Mouse (Mus musculus): Measurements from ENCODE around the gene Gucy2c. TPM values are rescaled to one million over a fixed set of nuclear protein-coding genes. Genes with fewer than 3 reads are reported as not detected.
A peak's percentile ranks its signal among the peaks of the same experiment; 100 is the strongest.
"Not testable (repeated sequence)": the region's sequence is repeated elsewhere in the genome, so short reads cannot be mapped to it uniquely, and the experiment has no call there.

Gucy2c gene
- total RNA-seq, 2 experiments from 2014 or later, result 0.32 to 0.39 TPM

DNA sequence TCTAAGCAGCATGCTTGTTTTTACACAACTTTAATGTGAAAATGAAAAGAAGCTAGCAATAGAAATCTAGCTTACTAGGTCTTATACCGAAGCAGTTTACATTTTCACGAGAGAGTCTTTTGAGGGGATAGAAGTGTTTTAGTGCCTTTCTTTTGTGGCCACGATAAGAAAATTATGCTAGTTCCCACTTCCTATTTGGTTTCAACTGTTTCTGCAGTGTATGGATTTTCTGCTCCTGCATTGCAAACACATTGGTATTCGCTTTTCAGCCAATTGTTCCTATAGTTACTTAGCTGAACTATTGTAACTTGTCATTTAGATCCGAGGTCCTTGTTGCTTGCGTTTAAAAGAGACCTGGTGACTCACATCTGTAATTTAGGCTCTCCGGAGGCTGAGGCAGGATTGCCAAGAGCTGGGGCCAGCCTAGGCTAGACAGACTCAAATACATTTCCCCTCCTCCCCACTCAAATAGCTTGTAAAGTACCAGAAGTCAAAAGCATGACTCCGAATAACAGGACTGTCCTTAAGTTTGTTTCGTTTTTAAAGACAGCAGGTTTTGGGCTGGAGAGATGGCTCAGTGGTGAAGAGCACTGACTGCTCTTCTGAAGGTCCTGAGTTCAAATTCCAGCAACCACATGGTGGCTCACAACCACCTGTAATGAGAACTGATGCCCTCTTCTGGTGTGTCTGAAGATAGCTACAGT lies 23.3 kb upstream of the Gucy2c start:
- intact Hi-C loops (cut with DNase I), result no loop called here
- DNase-seq (ENCODE audit: low spot score in 2 of 2), result no peak

GRCm38 (mm10) chr6:136803739-136804633 lies 22.4 kb upstream of the Gucy2c start, which contains the start of gene Hist4h4:
Hist4h4 (minus strand) TSS chr6:136804415.
- intact Hi-C loops (cut with DNase I), result no loop called here
- peak; percentile 94 to 97 for DNase-seq (ENCODE audit: low spot score in 2 of 2)

GRCm38 (mm10) chr6:136803093-136803738 lies 21.7 kb upstream of the Gucy2c start:
- DNase-seq (ENCODE audit: low spot score in 2 of 2), result no peak
- intact Hi-C loops (cut with DNase I), result no loop called here

DNA sequence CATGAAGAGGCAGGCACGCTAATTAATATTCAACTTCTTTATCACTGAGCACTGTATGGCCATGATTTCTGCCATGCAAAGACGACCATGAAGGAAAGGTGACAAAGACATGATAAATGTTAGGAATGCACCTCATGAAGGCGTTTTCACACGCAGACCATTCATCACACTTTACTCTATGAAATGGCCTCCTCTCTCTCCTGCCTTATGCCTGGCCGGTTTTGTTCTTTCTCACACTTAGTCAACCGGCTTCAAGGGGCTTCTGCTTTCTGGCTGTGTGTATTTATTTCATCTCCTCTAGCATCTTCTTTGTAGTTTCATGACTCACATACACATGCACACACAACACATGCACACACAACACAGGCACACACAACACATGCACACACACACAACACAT lies 19.7 kb upstream of the Gucy2c start:
- intact Hi-C loops (cut with DNase I), result no loop called here
- no peak for DNase-seq (ENCODE audit: low spot score in 2 of 2)

GRCm38 (mm10) chr6:136800710-136801109 lies 19.1 kb upstream of the Gucy2c start:
- DNase-seq (ENCODE audit: low spot score in 2 of 2), result no peak
- intact Hi-C loops (cut with DNase I), result no loop called here

- intact Hi-C loops (cut with DNase I); DNase-seq (ENCODE audit: low spot score in 2 of 2): not testable (repeated sequence)
Measured at GRCm38 (mm10) chr6:136797874-136798693, 16.5 kb upstream of the Gucy2c start.

- intact Hi-C loops (cut with DNase I), result no loop called here
- no peak for DNase-seq (ENCODE audit: low spot score in 2 of 2)
Measured at GRCm38 (mm10) chr6:136795850-136796249, 14.3 kb upstream of the Gucy2c start.

GRCm38 (mm10) chr6:136795110-136795509 lies 13.5 kb upstream of the Gucy2c start:
- DNase-seq (ENCODE audit: low spot score in 2 of 2), result no peak
- intact Hi-C loops (cut with DNase I), result no loop called here

GRCm38 (mm10) chr6:136793831-136794525 lies 12.4 kb upstream of the Gucy2c start:
- intact Hi-C loops (cut with DNase I), result no loop called here
- DNase-seq (ENCODE audit: low spot score in 2 of 2), result no peak

DNA sequence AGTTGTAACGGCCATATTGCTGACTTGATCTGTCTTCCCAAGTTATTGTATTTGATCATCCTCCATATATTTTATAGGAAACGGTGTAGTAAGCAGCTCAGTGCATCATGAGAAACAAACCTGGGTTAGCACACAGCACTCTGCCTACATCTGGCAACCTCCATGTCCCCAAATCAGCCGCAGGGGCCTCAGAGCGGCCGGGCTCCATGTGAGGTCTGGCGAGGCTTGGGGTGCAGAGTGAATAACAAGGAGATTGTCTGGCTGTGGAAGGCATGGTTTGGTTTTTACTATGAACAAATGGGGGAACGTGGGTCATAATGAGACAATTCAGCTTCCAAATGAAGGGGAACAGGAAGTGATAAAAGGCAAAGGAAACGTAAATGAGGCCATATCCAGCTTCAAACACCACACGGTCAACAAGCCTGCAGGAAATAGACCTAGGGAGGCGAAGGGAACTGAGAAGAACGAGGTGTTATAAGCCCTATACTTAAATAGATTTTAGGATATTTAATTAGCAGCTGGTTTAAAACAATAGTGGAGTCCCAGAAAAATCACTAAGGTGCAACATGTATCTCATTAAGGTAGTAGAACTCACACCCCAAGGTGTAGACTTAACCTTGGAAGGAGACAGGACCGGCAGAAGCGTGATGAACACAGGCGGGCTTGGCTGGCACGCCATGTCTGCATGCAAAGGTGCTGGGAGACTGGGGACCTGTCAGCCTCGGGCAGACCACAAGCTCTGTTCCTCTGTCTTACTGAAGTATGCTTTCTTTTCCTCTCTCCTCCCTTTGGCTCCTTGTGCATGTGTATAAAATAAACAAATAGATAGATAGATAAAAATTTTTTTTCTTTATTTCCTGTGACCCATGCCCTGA lies 11.6 kb upstream of the Gucy2c start:
- DNase-seq (ENCODE audit: low spot score in 2 of 2), result no peak
- intact Hi-C loops (cut with DNase I), result no loop called here

- intact Hi-C loops (cut with DNase I), result no loop called here
Measured at GRCm38 (mm10) chr6:136789391-136789971, 7.9 kb upstream of the Gucy2c start.

DNA sequence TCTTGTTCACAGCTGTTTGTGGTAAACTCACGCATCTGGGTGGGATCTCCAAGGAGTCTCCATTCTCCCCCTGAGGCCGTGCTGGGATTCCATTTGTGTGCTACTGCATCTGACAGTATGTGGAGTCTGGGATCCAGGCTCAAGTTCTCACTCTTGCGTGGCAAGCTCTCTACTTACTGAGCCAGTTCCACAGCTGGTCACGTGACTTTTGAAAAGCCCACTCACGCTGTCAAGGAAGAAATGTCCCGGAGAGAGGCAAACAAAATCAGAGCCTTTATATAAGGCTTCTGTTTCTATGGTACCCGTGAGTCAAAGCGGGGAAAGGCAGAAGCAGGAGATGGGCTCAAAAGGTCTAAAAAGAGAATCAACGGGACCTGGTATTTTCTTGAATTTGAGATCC lies 1.2 kb upstream of the Gucy2c start:
- peak; percentile 7 to 11 for DNase-seq (ENCODE audit: low spot score in 2 of 2)
- intact Hi-C loops (cut with DNase I), result no loop called here

More at GRCm38 (mm10) chr6:136789391-136789971, 7.9 kb upstream of the Gucy2c start:
- DNase-seq (ENCODE audit: low spot score in 2 of 2), result no peak

DNA sequence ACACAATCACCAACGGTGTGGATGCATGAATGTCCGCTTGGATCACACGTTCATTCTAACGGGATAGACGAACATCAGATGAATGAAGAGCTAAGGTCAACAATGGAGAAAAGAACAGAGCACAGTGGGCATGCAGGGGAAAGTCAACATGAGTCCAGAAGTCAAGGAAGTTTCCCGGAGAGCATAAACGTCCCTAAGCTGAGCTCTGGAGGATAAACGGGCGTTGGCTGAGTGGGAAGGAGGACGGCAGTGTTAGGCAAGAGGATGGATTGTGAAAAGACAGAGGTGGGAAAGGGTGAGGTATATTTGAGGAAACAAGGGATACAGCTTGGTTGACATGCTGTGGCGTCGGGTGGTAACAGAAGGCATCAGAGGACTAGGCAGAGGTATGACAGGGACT lies 581 bp upstream of the Gucy2c start:
- no peak for DNase-seq (ENCODE audit: low spot score in 2 of 2)
- intact Hi-C loops (cut with DNase I), result no loop called here

GRCm38 (mm10) chr6:136776392-136776791 lies 5.2 kb downstream of the Gucy2c start:
- DNase-seq (ENCODE audit: low spot score in 2 of 2), result no peak
- intact Hi-C loops (cut with DNase I), result no loop called here

GRCm38 (mm10) chr6:136769859-136770258 lies 11.7 kb downstream of the Gucy2c start:
- intact Hi-C loops (cut with DNase I), result no loop called here
- no peak for DNase-seq (ENCODE audit: low spot score in 2 of 2)

- no peak for DNase-seq (ENCODE audit: low spot score in 2 of 2)
- intact Hi-C loops (cut with DNase I), result no loop called here
Measured at GRCm38 (mm10) chr6:136769143-136769542, 12.4 kb downstream of the Gucy2c start.

- DNase-seq (ENCODE audit: low spot score in 2 of 2), result no peak
- intact Hi-C loops (cut with DNase I), result no loop called here
Measured at GRCm38 (mm10) chr6:136763912-136764311, 17.7 kb downstream of the Gucy2c start.

DNA sequence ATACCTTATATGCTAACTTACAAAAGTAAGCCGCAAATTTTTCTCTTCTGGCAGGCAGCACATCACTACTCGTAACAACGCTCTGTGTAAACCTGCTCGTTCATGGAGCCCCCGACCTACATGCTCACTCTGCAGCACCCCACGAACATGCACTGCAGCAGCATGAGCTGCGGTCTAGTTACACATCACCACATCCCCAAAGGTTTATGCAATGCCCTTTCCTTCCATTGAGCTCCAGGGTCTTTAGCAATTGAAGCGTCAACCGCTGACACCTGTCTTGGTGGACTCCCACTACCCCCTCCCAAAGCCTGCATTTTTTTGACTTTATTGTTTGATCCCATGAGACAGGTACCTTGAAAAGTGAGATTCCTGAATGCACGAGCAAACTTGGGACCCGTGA lies 31.0 kb downstream of the Gucy2c start:
- intact Hi-C loops (cut with DNase I), result no loop called here
- DNase-seq (ENCODE audit: low spot score in 2 of 2), result no peak

Measured in left cerebral cortex, postnatal 36 days (tissue).